Mouse (Mus musculus) urinary bladder, postnatal 36 days (tissue): ENCODE results near the gene Tox4.

Experiments used
- DNase-seq, 2 experiments: peaks; one replicate each; pipeline ENCODE4 v3.0.0; 2022; ENCODE audit warnings: low spot score in 2 of 2, mixed read lengths in 1 of 2

Tox4 gene

DNA sequence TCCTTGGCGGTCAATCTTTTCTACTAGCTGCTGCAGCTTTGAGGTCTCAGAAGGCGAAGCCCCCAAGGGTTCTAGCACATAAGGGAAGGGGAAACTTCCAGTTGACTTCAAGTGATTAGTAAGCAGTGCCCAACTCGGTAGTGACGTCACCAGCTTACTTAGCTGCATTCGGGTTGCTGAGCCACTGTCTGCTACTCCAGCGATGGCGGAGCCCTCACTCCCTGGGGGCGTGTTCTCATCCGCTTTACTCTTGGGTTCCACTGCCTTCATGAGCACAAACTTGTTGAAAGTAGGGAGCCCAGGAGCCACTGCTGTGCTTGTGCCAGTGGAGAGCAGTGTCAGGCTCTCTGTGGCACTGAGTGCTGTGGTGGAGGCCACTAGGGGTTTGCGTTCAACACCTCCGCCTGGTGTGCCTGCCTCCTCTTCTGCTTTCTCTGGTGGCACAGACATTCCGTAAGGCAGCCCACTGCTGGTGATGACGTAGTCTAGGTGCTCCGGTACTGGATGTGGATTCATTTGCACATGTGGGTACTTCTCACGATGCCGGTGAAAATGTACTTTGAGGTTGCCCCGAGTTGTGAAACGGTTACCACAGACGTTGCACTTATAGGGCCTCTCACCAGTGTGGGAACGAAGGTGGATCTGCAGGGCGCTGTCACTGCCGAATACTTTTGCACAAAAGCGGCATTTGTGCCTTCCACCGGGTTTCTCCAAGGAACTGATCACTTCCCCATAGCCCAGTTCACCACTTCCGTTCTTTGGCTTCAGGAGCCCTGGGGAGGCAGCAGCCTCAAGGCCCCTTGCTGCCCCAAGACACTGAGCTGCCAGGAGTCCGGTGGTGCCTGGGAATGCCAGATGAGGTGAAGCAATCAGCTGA is 35.2 kb downstream of the Tox4 start:
- no peak for DNase-seq

DNA sequence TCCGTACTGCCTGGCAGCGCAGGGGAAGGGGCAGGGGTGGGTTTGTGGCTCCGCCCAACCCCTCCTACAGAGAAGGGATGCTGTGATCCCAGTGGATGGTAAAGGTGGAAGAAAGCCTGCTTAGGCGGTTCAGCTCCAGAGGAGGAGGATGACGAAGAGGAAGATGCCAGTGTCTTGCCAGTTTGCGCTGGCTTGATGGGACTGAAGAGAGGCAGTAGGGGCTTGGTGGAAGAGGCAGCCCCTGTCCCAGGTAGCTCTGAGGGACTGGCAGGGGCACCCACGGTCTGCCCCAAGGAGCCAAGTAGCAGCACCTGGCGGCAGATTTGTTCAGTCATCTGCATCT is 35.8 kb downstream of the Tox4 start:
- DNase-seq, result no peak

DNA sequence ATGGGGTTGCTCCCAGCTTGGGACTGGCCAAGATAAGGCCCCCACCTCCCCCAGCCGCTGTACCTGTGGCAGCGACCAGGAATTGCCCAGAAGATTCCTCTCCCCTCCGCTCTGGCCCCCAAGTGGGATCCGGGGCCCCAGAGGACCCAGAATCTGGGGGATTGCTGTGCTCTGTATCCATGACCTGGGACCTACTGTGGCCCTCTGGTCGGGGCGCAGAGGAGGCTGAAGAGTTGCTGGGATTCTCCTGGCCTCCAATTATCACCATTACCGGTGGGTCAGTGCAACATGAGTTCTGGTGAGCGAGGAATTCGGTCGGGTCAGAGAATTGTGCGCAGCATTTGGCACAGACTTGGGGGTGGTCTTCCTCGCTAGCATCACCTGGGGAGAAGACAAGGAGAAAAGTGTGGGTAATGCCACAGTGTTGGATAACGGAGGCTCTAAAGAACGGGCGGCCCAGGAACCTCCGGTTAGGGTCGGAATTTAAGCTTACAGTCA is 36.4 kb downstream of the Tox4 start:
- no peak for DNase-seq

DNA sequence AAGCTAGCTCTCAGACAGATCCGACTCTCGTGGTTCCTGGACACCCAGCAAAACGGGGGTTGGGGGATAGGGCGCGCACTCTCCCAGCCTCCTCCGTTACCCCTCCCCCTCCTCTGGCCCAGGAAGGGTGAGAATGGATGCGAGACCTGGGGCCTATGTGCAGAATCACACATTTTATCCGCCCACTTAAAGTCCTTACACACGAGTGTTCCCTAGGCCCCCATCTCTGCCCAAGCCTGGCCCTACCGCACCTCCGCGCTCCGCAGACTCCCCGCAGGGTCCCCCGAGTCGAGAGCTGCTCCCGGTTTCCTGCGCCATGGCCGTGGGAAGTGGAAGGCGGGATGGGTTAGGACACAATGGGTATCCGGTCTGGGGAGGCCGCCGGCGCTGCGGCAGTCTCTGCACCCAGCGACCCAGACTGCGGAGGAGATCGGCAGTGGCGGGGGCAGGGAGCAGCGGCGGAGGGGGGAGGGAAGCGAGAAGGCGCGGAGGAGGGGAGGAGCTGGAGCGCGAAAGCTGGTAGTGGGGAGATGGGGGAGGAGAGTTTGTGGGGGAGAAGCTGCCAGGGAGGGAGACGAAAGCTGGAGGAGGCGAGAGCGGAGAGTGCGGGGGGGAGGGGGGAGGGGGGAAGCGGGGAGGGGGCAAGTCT is 37.0 kb downstream of the Tox4 start:
- peak; percentile 15 to 56 for DNase-seq

DNA sequence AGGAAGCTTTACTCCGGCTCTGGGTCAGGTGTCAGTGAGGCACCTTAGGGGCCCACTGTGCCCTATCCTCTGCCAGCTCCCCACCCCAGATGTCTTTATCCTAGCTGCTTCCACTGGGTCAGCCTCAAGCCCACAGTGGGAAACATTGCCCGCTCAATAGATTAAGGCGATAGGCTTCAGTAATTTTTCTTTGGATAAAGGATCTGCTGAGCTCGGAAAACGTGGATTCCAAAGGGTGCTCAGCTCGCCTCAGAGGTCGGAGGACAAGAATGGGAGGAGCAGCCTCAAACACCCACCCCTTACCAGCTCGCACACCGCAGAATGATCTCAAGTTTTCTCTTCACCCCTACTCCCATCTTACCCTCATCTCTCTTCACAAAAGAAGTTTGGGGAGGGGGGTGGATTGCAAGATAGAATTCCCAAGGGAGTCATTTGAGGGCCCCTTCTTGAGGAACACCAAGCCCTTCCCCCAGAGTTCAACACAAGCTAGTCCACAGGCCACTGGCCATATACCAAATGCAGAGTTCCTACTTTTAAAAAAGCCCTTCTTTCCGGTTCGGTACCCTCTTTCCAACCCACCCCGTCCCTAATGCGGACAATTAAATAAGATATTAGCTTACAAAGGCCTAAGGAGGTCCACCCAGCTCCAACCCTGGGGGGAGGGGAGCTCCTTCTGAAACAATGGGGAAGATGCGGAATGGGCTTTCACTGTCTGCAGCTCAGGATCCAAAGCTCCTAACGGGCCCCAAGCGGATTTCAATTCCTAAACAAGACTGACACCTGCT is 37.7 kb downstream of the Tox4 start:
- DNase-seq, result no peak

DNA sequence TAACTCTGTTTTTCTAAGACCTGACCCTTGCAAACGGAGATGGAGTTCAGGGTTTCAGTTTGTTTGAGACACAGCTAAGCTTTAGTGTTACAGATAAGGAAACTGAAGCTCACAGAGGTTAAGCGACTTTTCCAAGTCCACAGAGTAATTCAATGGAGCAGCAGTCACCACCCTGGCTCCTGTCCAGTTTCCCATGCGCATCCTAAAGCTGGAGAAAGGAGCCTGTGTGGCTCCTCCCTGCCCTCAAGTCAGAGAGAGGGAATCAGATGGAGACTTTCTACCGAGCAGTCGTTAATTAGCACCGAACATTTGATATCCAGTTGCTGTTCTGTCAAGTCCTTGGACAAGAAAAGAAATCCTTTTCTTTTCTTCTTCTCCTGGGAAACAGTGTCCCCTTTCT is 40.4 kb downstream of the Tox4 start:
- DNase-seq, result no peak

DNA sequence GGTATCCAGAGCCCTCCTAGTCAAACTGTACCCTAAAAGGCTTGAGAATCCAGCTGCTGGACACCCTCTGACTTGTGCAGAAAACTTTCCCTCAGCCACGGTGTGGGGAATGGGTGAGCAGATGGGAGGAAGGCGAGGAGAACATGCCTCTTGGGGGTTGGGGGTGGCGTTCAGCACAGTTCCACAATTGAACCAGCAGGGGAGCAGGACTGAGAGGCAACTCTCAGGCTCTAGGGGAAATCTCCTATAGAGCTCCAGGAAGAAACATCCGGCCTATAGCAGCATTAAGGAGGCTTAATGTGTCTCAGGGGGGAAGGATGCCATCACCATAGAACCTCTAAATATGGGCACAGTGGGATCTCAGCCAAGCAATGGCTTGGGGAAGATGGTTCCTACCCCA is 46.9 kb downstream of the Tox4 start:
- no peak for DNase-seq

DNA sequence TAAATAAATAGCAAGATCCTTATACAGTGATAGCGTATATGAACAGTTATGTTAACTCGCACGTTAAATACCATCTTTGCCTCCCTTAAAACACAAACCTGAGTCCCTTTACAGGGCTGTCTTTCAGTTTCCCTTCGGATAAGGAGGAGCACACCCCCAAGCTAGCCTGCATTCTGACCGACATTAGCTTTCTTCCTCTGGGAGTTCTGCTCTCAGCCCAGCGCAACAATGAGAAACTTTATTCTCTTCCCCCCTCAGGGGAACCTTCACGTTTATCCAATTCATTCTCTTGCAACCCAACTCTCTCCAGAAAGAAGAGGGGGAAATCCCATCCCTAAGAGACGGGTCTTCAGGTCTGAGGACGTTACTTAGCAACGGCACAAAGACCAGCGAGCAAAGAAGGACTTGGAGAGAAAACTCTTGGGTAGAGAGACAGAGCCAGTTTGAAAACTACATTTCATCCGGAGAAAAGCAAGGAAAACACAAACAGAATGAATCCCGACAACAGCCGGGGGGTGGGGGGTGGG is 48.5 kb downstream of the Tox4 start:
- no peak for DNase-seq

DNA sequence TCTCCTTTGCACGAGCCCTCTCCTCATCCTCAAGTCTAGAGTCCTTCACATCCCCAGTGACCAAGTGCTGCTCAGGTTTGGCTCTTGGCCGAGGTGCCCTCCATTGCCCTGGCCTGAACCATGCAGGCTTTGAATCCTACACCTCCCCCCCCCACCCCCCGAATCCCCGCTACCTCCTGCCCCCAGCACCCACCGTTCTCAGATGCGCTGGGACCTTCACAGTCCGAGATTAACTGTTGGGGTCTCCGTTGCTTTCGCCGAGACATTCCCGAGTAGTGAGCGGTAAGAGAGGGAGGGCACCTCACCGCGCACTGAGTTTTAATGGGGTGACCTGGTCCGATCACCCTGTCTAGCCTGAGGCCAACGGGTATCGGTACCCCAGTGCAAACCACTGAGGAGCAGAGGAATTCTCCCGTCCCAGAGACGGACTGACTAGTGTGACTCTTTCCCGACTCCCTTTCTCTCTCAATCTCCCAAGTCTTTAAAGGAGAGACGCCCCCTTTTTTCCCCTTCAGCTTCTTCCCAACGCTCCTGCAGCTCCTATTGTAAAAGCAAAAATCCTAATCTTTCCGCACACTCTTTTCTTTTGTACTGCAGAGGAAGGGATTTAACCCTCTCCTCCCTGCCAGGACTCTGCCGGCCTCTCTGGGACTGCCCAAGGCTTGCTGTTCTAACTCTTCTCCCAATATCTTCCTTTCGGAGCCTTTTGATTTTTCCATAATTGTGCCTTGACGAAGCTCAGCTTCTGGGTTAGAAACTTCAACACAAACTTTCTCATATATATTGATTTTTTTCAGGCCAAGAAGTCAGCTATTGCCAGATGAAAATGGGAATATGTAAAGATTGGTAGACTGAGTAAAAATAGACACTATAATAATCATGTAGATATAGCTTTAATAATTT is 49.2 kb downstream of the Tox4 start, which contains the start of gene Sall2:
Gene Sall2, minus strand, starts transcription at position 853 of the 903 bp plus-strand sequence.
- DNase-seq, result no peak

DNA sequence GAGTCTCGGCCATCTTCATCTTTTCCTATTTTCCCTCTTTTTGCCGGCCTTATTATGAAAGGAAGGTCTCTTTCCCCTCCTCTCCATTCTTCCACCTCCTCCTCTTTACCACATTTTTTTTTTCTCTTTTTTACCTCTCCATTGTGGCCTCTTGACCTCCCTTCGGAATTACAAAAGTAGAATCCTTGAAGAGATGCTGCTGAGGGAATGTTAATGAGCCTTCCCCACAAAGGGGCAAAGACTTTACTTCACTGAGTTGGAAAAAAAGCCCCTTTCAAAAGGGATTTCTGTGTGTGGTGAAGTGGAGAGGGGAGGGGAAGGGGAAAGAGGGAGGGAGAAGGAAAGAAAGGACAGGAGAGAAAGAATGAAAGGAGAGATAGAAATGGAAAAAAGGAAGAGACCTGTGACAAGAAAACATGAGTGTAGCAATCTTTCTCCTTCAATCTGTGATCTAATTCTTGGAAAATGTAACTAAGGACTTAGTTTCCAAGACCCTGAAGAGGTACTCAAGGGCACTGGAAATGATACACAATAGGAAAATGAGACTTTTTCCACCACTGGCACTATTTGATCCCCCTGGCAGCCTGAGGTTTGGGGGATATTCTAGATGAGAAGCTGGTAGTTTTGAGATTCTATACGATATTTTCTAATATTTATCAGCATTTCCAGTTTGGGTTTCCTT is 52.3 kb downstream of the Tox4 start:
- no peak for DNase-seq

DNA sequence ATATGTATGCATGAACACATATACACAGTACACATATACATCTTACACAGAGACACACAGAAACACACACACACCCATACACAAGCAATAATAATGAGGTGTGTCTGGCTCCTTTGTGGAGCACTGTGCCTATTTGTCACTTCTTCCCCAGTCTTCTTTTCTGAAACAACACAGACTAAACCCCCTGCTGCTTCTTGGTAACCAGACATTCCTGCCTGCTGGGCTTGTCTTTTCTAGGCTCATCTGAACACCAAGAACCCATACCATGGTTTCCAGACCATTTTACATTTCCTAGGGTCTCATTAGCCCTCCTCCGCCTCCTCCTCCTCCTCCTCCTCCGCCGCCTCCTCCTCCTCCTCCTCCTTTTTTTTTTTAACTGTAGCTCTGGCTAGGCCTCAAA is 53.2 kb downstream of the Tox4 start:
- DNase-seq, result no peak

DNA sequence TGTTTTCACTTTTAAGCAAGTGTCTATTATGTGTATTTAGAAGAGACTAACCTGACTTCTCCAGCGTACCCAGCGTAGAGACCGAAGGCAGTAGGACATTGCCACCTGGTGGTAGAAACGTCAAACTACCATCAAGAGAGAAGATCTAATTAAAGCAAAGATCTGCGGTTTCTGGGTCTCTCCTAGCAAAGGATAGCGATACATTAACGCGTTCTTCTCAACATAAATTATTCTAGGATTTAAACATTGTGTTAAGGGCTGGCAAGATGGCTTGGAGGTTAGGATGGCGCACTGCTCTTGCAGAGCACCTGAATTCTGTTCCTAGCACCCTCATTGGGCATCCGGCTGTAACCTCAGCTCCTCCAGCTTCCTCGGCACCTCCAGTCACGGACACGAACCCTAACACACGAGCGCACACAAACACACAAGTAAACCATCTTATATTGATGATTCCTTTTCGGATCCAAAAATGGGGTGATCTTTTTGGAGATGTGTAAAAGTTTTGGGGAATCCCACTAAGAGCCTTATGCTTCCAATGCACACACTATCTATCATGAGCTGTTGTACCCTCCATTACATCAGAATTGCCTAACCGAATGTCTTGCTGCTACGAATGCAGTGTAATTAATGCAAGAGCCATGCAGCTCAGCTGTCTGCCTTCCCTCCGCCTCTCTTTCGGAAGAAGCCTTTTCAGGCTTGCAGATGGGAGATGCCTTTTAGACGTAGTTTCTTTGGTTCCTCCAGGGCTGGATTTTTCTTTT is 60.0 kb downstream of the Tox4 start:
- DNase-seq, result peak; percentile 21 to 30

DNA sequence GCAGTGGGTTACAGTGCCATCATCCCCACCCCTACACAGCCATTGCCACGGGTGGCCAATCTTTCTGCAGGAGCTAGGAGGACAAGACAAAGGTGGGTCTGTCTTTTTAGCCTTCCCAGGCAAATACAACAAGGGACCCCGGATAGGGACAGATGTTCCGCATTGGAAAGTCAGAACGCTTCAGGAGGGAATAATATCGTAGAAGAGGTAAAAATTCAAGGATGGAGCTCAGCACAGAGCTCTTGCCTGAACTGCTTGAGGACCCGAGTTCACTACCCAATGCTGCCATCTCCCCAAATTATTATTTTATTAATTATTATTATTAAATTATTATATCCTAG is 60.5 kb downstream of the Tox4 start:
- no peak for DNase-seq
